Mouse (Mus musculus) heart, adult 2 months (tissue): ENCODE results near the gene Ndufa10. TPM values are rescaled to one million over a fixed set of nuclear protein-coding genes. Genes with fewer than 3 reads are reported as not detected.

Source experiments
- DNase-seq, 2 experiments: peaks; one replicate each; pipeline ENCODE4 v3.0.0; 2021
- H3K27ac ChIP-seq: fragments of 200-600 bp; 2 replicates; pipeline ENCODE4 v1.8.1; 2022
- H3K27me3 ChIP-seq: fragments of 200-500 bp; 2 replicates; pipeline ENCODE4 v1.6.1; 2012; ENCODE audit warnings: mild to moderate bottlenecking, low read length, inconsistent platforms, mixed read lengths; ENCODE audit not compliant: control insufficient read depth, insufficient read depth
- H3K36me3 ChIP-seq: fragments of 200-500 bp; 2 replicates; pipeline ENCODE4 v1.6.1; 2012; ENCODE audit warnings: low read length, inconsistent platforms; ENCODE audit not compliant: control insufficient read depth, insufficient read depth
- H3K4me1 ChIP-seq: fragments of 200-500 bp; 2 replicates; pipeline ENCODE4 v1.6.1; 2011; ENCODE audit warnings: low read length; ENCODE audit not compliant: control insufficient read depth, insufficient read depth
- H3K4me3 ChIP-seq: fragments of 200-600 bp; 2 replicates; pipeline ENCODE4 v1.8.1; 2022
- H3K79me2 ChIP-seq: fragments of 200-500 bp; replicated peaks from 2 replicates; pipeline ENCODE4 v1.6.1; 2012; ENCODE audit warnings: mild to moderate bottlenecking, inconsistent platforms, low read length, moderate library complexity, mixed read lengths; ENCODE audit not compliant: control insufficient read depth, insufficient read depth
- H3K9ac ChIP-seq: fragments of 200-500 bp; 2 replicates; pipeline ENCODE4 v1.6.1; 2012; ENCODE audit warnings: low read depth, mild to moderate bottlenecking, control low read depth, inconsistent platforms, low read length, mixed read lengths
- CTCF ChIP-seq: fragments of 200-600 bp; IDR thresholded peaks from 2 replicates; pipeline ENCODE4 v1.8.1; 2022; ENCODE audit warnings: antibody characterized with exemption, mild to moderate bottlenecking, moderate library complexity
- EP300 ChIP-seq: fragments of 200-500 bp; IDR thresholded peaks from 2 replicates; pipeline ENCODE4 v1.6.1; 2011; ENCODE audit warnings: low read depth, low read length, control low read depth; ENCODE audit not compliant: insufficient read depth
- POLR2A ChIP-seq: fragments of 200-500 bp; IDR thresholded peaks from 2 replicates; pipeline ENCODE4 v1.6.1; 2011; ENCODE audit warnings: mild to moderate bottlenecking, low read depth, low read length, control low read depth; ENCODE audit not compliant: insufficient read depth
- WGBS: fragments of 180-500 bp; shearing (Covaris S2); methylation state at CpG from one replicate; pipeline ENCODE4 v1.1.7; 2018; 5-methylcytosine and 5-hydroxymethylcytosine counted together
- intact Hi-C: fragments of 180-260 bp; cut with DNase I; formaldehyde crosslinking; loops from one replicate; pipeline ENCODE4 v1.15.1; 2025
- microRNA-seq, 2 experiments: library from miRNA; unstranded; fragments of <30 nt; microRNA quantifications; one replicate each; pipeline ENCODE4 v1.2.0; 2021
- polyA plus RNA-seq: library from polyadenylated mRNA; depleted of rRNA; stranded (reverse); fragments of >200 nt; gene quantifications from 2 replicates; pipeline ENCODE4 v1.2.3, GENCODE M21; 2012; rRNA removed
- total RNA-seq, 2 experiments: library from RNA; stranded (reverse); gene quantifications; 2 replicates each; pipeline ENCODE4 v1.2.3; 2021

Ndufa10 gene
- total and polyA plus RNA-seq, 3 experiments: 558 to 1,030 (median 856) TPM

DNA sequence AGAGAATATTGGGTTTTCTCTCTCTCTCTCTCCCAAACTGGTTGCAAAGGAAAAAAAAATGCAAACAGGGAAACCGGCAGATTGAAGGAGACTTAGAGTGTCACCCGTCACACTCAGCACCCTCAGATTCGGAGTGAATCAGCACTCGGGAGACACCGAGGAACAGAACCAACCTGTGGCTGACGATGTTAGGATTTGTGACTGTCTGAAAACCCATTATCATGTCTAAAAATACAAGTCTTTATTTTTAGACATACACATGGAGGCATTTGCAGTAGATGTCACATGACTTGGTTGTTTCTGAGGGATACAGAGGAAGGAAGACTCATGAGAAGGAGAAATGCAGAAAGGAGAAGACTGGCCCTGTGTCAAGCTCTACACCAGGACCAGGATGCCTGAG, 80.5 kb downstream of the Ndufa10 start:
- H3K36me3 ChIP-seq: no peaks in the 10 kb centered on the region; the same call in 1 of the 2 replicates
- no peaks in the 10 kb centered on the region for H3K27me3 ChIP-seq
- no peak for DNase-seq
- whole genome bisulfite sequencing: 60% methylated on average over 6 of the region's 6 CpGs
- TF ChIP-seq EP300: no peak
- TF ChIP-seq POLR2A: no peak
- no peak for TF ChIP-seq CTCF
- peaks cover 1% of the 10 kb centered on the region; the same call in 1 of the 2 replicates for H3K4me1 ChIP-seq
- intact Hi-C loops: loop anchor here (5.0 kb wide), 1 partner anchor 39 kb away; no protein-coding TSS in a partner anchor
- H3K27ac ChIP-seq: peak overlapping the region; percentile 36
- no peaks in the 10 kb centered on the region for H3K79me2 ChIP-seq
- no peak overlapping the region for H3K4me3 ChIP-seq
- H3K9ac ChIP-seq: no peak overlapping the region

Small RNAs within 50 kb of the gene (microRNA-seq; reads per million reads assigned to microRNA genes)
- gene Mir6900: 4.5 to 10.0 reads per million in 2 experiments

Other genes with a start within 250 kb of the Ndufa10 start
- not detected for gene Olfr1416, start 11.3 kb upstream of the Ndufa10 start, total RNA-seq
- gene Olfr1416, start 11.3 kb upstream of the Ndufa10 start, polyA plus RNA-seq: not detected in 2 replicates
- gene Olfr1415, start 22.2 kb upstream of the Ndufa10 start, total RNA-seq: not detected
- gene Olfr1415, start 22.2 kb upstream of the Ndufa10 start, polyA plus RNA-seq: not detected in 2 replicates
- not detected for gene Olfr1414, start 44.8 kb upstream of the Ndufa10 start, total RNA-seq
- gene Olfr1414, start 44.8 kb upstream of the Ndufa10 start, polyA plus RNA-seq: not detected in 2 replicates
- gene Olfr1413, start 97.5 kb upstream of the Ndufa10 start, total RNA-seq: not detected
- not detected in 2 replicates for gene Olfr1413, start 97.5 kb upstream of the Ndufa10 start, polyA plus RNA-seq
- not detected for gene Olfr1412, start 111.9 kb upstream of the Ndufa10 start, total RNA-seq
- not detected in 2 replicates for gene Olfr1412, start 111.9 kb upstream of the Ndufa10 start, polyA plus RNA-seq
- gene Olfr1411, start 120.6 kb upstream of the Ndufa10 start, total RNA-seq: not detected
- not detected in 2 replicates for gene Olfr1411, start 120.6 kb upstream of the Ndufa10 start, polyA plus RNA-seq
- gene Olfr1410, start 131.9 kb upstream of the Ndufa10 start, total RNA-seq: not detected
- not detected in 2 replicates for gene Olfr1410, start 131.9 kb upstream of the Ndufa10 start, polyA plus RNA-seq
- gene Olfr12, start 143.9 kb upstream of the Ndufa10 start, total RNA-seq: not detected
- gene Olfr12, start 143.9 kb upstream of the Ndufa10 start, polyA plus RNA-seq: not detected in 2 replicates
- gene Cops9, start 168.1 kb upstream of the Ndufa10 start, total RNA-seq: 100 to 1,000 TPM; 215 to 241 TPM
- 144 and 181 TPM in 2 replicates for gene Cops9, start 168.1 kb upstream of the Ndufa10 start, polyA plus RNA-seq
- gene Otos, start 175.0 kb upstream of the Ndufa10 start, total RNA-seq: not detected
- not detected in 2 replicates for gene Otos, start 175.0 kb upstream of the Ndufa10 start, polyA plus RNA-seq